Mouse (Mus musculus) left cerebral cortex, postnatal 25 days (tissue): Measurements from ENCODE around the gene Gm21994. TPM values are rescaled to one million over a fixed set of nuclear protein-coding genes. Genes with fewer than 3 reads are reported as not detected.
"Not testable (repeated sequence)": the region's sequence is repeated elsewhere in the genome, so short reads cannot be mapped to it uniquely, and the experiment has no call there.

Experiments
- DNase-seq, 2 experiments: peaks; one replicate each; pipeline ENCODE4 v3.0.0; 2022; ENCODE audit warnings: low spot score in 2 of 2, mixed read lengths in 1 of 2
- intact Hi-C: fragments of 180-260 bp; cut with DNase I; formaldehyde crosslinking; loops from one replicate; pipeline ENCODE4 v1.15.1; 2025
- total RNA-seq, 2 experiments: library from RNA; stranded (reverse); gene quantifications; 2 replicates each; pipeline ENCODE4 v1.2.3; 2021

The Gm21994 gene
- total RNA-seq: 1 to 10 TPM; 7.7 to 8.2 TPM

GRCm38 (mm10) chr2:150255491-150255890, at the start of gene Gm21994:
Gene Gm21994, minus strand, starts transcription at chr2:150255591.
- DNase-seq, intact Hi-C loops: not testable (repeated sequence)

GRCm38 (mm10) chr2:150299096-150299495, 43.7 kb upstream of the Gm21994 start:
- no peak for DNase-seq
- intact Hi-C loops: no loop called here

GRCm38 (mm10) chr2:150293669-150294068, 38.3 kb upstream of the Gm21994 start:
- intact Hi-C loops: no loop called here
- DNase-seq: no peak

- intact Hi-C loops, DNase-seq: not testable (repeated sequence)
These were observed 1.9 kb upstream of the Gm21994 start, which contains the start of gene Gm14124 for GRCm38 (mm10) chr2:150257291-150257690. Gene Gm14124, plus strand, starts transcription at chr2:150257517.

- intact Hi-C loops, DNase-seq: not testable (repeated sequence)
These were observed 1.5 kb upstream of the Gm21994 start for GRCm38 (mm10) chr2:150256861-150257260.

- intact Hi-C loops: loop anchor here (2.0 kb wide), 1 partner anchor 94 kb away; no protein-coding TSS in a partner anchor
- no peak for DNase-seq
These were observed 12.2 kb downstream of the Gm21994 start for GRCm38 (mm10) chr2:150243211-150243610.

- intact Hi-C loops, DNase-seq: not testable (repeated sequence)
These were observed 32.1 kb downstream of the Gm21994 start for GRCm38 (mm10) chr2:150223263-150223662.

- not testable (repeated sequence) for DNase-seq
- intact Hi-C loops: loop anchor here (5.0 kb wide), 1 partner anchor 234 kb away; the partner anchor contains the start of gene Zfp442
These were observed 37.0 kb downstream of the Gm21994 start for GRCm38 (mm10) chr2:150218363-150218725.

- peak; percentile 79 to 94 for DNase-seq
- intact Hi-C loops: loop anchor here (5.0 kb wide), 1 partner anchor 235 kb away; the partner anchor contains the start of gene Zfp442
These were observed 37.6 kb downstream of the Gm21994 start, which contains the start of gene Zfp937 for GRCm38 (mm10) chr2:150217600-150218362. Gene Zfp937, plus strand, starts transcription at chr2:150218073.

Other genes starting within 250 kb of the Gm21994 start
- 10 to 100 TPM in 1 of 2 experiments, 1 to 10 TPM in 1; 9.3 to 10.7 TPM for gene Zfp120, start 118.9 kb downstream of the Gm21994 start, total RNA-seq
- not detected for gene Gm10770, start 75.9 kb downstream of the Gm21994 start, total RNA-seq
- not detected for gene Gm14139, start 73.8 kb downstream of the Gm21994 start, total RNA-seq
- 10 to 100 TPM in 1 of 2 experiments, 1 to 10 TPM in 1; 9.2 to 10.4 TPM for gene Zfp937, start 37.5 kb downstream of the Gm21994 start, total RNA-seq
- gene Gm14124, start 1.9 kb upstream of the Gm21994 start, total RNA-seq: under 1 TPM; 0.23 to 0.32 TPM
- gene Gm10130, start 68.1 kb upstream of the Gm21994 start, total RNA-seq: 1 to 10 TPM in 1 of 2 experiments, not detected in 1; 2.7 TPM
- 1 to 10 TPM; 6.6 to 8.9 TPM for gene 3300002I08Rik, start 107.2 kb upstream of the Gm21994 start, total RNA-seq
- gene Zfp442, start 195.9 kb upstream of the Gm21994 start, total RNA-seq: 1 to 10 TPM; 7.3 to 7.9 TPM
- gene Zfp345, start 229.5 kb upstream of the Gm21994 start, total RNA-seq: under 1 TPM; 0.16 to 0.30 TPM